Mouse (Mus musculus): Measurements from ENCODE around the gene Ush2a.

GRCm38 (mm10) chr1:188755031-188755430 is 493.2 kb downstream of the Ush2a start:
- no peak for TF ChIP-seq CTCF (IDR thresholded peaks at IDR 0.05; ENCODE audit: control insufficient read depth, insufficient read depth, insufficient replicate concordance, low read depth, low read length)
- TF ChIP-seq POLR2A (IDR thresholded peaks at IDR 0.05; ENCODE audit: control insufficient read depth, low read depth, low read length), result no peak
